19 mouse cellular contexts compared by ENCODE assay signal in the genomic region with DNA sequence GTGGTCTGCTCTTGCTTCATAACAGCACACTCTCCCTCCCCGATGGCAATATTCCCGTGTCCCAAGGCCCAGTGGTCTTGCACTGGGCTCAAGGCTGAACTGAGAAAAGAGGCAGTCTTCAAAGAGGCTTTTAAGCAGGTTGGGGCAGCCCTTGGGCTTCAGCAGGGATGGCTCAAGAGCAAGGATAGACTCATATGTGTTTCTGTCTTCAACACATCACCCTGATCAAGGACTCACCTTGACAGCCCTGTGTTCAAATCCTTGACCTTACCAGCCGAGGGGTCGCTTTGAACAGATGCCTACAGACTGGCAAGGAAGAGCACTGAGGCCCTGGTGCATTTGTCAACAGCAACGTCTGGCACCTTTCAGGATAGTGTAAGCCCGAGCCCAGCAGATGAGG.
DNase-seq lines count a peak whose midpoint lies in the region; ATAC-seq and TF ChIP-seq lines count a peak whose summit lies in the region.
"Had no signal": no experiment of that assay in that cellular context is flagged by ENCODE, and none has a peak within 500 bp of the region (broad histone marks: within the 10 kb centered on the region; RNA-seq: fewer than 3 reads in every experiment).

No protein-coding gene starts in this region.

- peak overlapping the region; percentile 31; the same call in 1 of the 2 replicates for H3K4me2 ChIP-seq in heart, embryonic 15.5 days
- H3K4me2 ChIP-seq in midbrain, embryonic 12.5 days (replicated peaks) = no peak overlapping the region
- no peak overlapping the region for H3K4me2 ChIP-seq in midbrain, postnatal 0 days (ENCODE audit: low read depth, low read length, poor library complexity, severe bottlenecking)
- no peak overlapping the region for H3K4me2 ChIP-seq in stomach, postnatal 0 days (replicated peaks; ENCODE audit: low read depth)
- H3K4me2 ChIP-seq: liver, embryonic 13.5 days; lung, embryonic 15.5 days had no signal

- no peaks in the 10 kb centered on the region for H3K9me3 ChIP-seq in heart, embryonic 15.5 days (replicated peaks)
- no peaks in the 10 kb centered on the region for H3K9me3 ChIP-seq in midbrain, embryonic 12.5 days
- no peaks in the 10 kb centered on the region for H3K9me3 ChIP-seq in midbrain, postnatal 0 days (ENCODE audit: low read length)
- no peaks in the 10 kb centered on the region for H3K9me3 ChIP-seq in stomach, postnatal 0 days (ENCODE audit: control insufficient read depth, low read length)
- H3K9me3 ChIP-seq: liver, embryonic 13.5 days; lung, embryonic 15.5 days had no signal

- H3K36me3 ChIP-seq in heart, embryonic 15.5 days = no peaks in the 10 kb centered on the region
- H3K36me3 ChIP-seq in midbrain, embryonic 12.5 days = 0 out of 2 replicates have a peak, but pooled peaks cover 3% of the 10 kb centered on the region
- no peaks in the 10 kb centered on the region for H3K36me3 ChIP-seq in midbrain, postnatal 0 days (ENCODE audit: insufficient read depth, low read length)
- H3K36me3 ChIP-seq in stomach, postnatal 0 days (ENCODE audit: control insufficient read depth, insufficient read depth, low read length) = no peaks in the 10 kb centered on the region
- H3K36me3 ChIP-seq: liver, embryonic 13.5 days; lung, embryonic 15.5 days had no signal

- no peaks in the 10 kb centered on the region for H3K27me3 ChIP-seq in heart, embryonic 15.5 days
- no peaks in the 10 kb centered on the region for H3K27me3 ChIP-seq in midbrain, embryonic 12.5 days
- no peaks in the 10 kb centered on the region for H3K27me3 ChIP-seq in midbrain, postnatal 0 days (ENCODE audit: insufficient read depth, low read length)
- no peaks in the 10 kb centered on the region for H3K27me3 ChIP-seq in stomach, postnatal 0 days (ENCODE audit: control insufficient read depth, insufficient read depth, low read length)
- H3K27me3 ChIP-seq: CH12.LX; liver, embryonic 13.5 days; lung, embryonic 15.5 days had no signal

- WGBS in heart, embryonic 15.5 days = 65% methylated on average over 6 of the region's 6 CpGs
- WGBS in midbrain, embryonic 12.5 days = 78% methylated on average over 6 of the region's 6 CpGs
- 79% methylated on average over 6 of the region's 6 CpGs for WGBS in midbrain, postnatal 0 days
- 73% methylated on average over 6 of the region's 6 CpGs for WGBS in stomach, postnatal 0 days

- TF ChIP-seq EP300 in stomach, postnatal 0 days (optimal IDR thresholded peaks at IDR 0.05) = no peak

- no peak for TF ChIP-seq CTCF in midbrain, postnatal 0 days (IDR thresholded peaks at IDR 0.05)
- no peak for TF ChIP-seq CTCF in stomach, postnatal 0 days (IDR thresholded peaks at IDR 0.05; ENCODE audit: low read depth)

- ATAC-seq in heart, embryonic 15.5 days (replicated peaks; ENCODE audit: insufficient number of reproducible peaks, insufficient read depth, low FRiP score, low read depth) = no peak
- ATAC-seq in midbrain, embryonic 12.5 days (ENCODE audit: low FRiP score, low read depth) = no peak; the same call in 1 of the 2 replicates
- no peak for ATAC-seq in midbrain, postnatal 0 days (ENCODE audit: low FRiP score)
- no peak for ATAC-seq in stomach, postnatal 0 days (ENCODE audit: low FRiP score, low TSS enrichment)

- peaks cover 12% of the 10 kb centered on the region for H3K4me1 ChIP-seq in heart, embryonic 15.5 days (replicated peaks)
- H3K4me1 ChIP-seq in midbrain, embryonic 12.5 days = peaks cover 13% of the 10 kb centered on the region
- peaks cover 6% of the 10 kb centered on the region; the same call in 1 of the 2 replicates for H3K4me1 ChIP-seq in midbrain, postnatal 0 days (ENCODE audit: insufficient read depth, low read length)
- H3K4me1 ChIP-seq in stomach, postnatal 0 days (replicated peaks; ENCODE audit: control insufficient read depth, insufficient read depth) = no peaks in the 10 kb centered on the region
- H3K4me1 ChIP-seq: liver, embryonic 13.5 days; lung, embryonic 15.5 days had no signal

- intact Hi-C loops in gastrocnemius, postnatal 36 days (cut with DNase I) = no loop called here

- H3K27ac ChIP-seq in heart, embryonic 15.5 days = no peak overlapping the region
- 0 out of 2 replicates have a peak overlapping the region, but pooled peaks have one; percentile 10 for H3K27ac ChIP-seq in midbrain, embryonic 12.5 days (replicated peaks)
- no peak overlapping the region for H3K27ac ChIP-seq in midbrain, postnatal 0 days (ENCODE audit: low read depth, low read length)
- no peak overlapping the region for H3K27ac ChIP-seq in stomach, postnatal 0 days (replicated peaks)
- H3K27ac ChIP-seq: layer of hippocampus, adult 2 months; liver, embryonic 13.5 days; lung, embryonic 15.5 days; macrophage had no signal

- DNase-seq in adrenal gland, adult 8-10 months = peak; percentile 31
- DNase-seq in adrenal gland, postnatal 4 days (ENCODE audit: low spot score in 2 of 2) = no peak
- no peak for DNase-seq in heart, postnatal 4 days
- no peak for DNase-seq in midbrain, postnatal 0 days (ENCODE audit: low spot score)
- DNase-seq in gastrocnemius, postnatal 36 days = no peak
- no peak for DNase-seq in stomach, postnatal 0 days (ENCODE audit: low spot score)
- DNase-seq: cerebellum, adult 11 months; cerebellum, postnatal 25 days; kidney, adult 18-20 months; kidney, postnatal 10 days; left cerebral cortex, postnatal 4 days; liver, embryonic 13.5 days; thymus, adult 18-20 months had no signal

- no peak overlapping the region for H3K4me3 ChIP-seq in heart, embryonic 15.5 days
- H3K4me3 ChIP-seq in midbrain, embryonic 12.5 days = no peak overlapping the region
- H3K4me3 ChIP-seq in midbrain, postnatal 0 days (ENCODE audit: low read depth, low read length) = no peak overlapping the region
- H3K4me3 ChIP-seq in stomach, postnatal 0 days (ENCODE audit: low read depth, low read length) = no peak overlapping the region
- H3K4me3 ChIP-seq: layer of hippocampus, adult 2 months; liver, embryonic 13.5 days; lung, embryonic 15.5 days had no signal

- H3K9ac ChIP-seq in heart, embryonic 15.5 days = no peak overlapping the region
- no peak overlapping the region for H3K9ac ChIP-seq in midbrain, embryonic 12.5 days (replicated peaks)
- H3K9ac ChIP-seq in midbrain, postnatal 0 days (replicated peaks; ENCODE audit: low read length, poor library complexity, severe bottlenecking) = no peak overlapping the region
- no peak overlapping the region for H3K9ac ChIP-seq in stomach, postnatal 0 days (ENCODE audit: low read length)
- H3K9ac ChIP-seq: liver, embryonic 13.5 days; lung, embryonic 15.5 days had no signal
